7 mouse cellular contexts compared by ENCODE assay signal in the genomic region with DNA sequence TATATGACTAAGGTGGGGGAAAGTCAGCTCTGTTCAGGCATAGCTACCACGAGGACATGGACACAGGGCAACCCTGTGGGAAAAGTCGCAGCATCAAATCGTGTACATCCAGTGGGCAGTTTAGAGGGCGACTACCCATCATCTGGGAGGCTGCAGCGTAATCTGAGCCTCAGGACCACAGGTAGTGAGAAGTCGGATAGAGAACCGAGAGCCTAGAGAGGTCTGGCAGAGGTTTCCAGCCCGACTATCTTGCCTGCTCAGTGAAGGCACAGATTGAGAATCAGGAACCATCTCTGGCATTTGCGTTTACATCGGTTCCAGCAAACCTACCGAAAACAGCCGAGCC. TPM values are rescaled to one million over a fixed set of nuclear protein-coding genes. Genes with fewer than 3 reads are reported as not detected.
DNase-seq lines count a peak whose midpoint lies in the region; ATAC-seq and TF ChIP-seq lines count a peak whose summit lies in the region.

No protein-coding gene starts in this region.

- peaks cover 8% of the 10 kb centered on the region for H3K36me3 ChIP-seq in neural tube, embryonic 11.5 days (ENCODE audit: control insufficient read depth, insufficient read depth, low read length)
- H3K36me3 ChIP-seq in limb, embryonic 14.5 days (ENCODE audit: control insufficient read depth, insufficient read depth, low read length) = peaks cover 53% of the 10 kb centered on the region
- peaks cover 25% of the 10 kb centered on the region for H3K36me3 ChIP-seq in stomach, embryonic 15.5 days

- peak; percentile 7; the same call in 1 of the 2 replicates for ATAC-seq in neural tube, embryonic 11.5 days (ENCODE audit: insufficient read depth, low FRiP score, low TSS enrichment)
- ATAC-seq in erythroid progenitor cell, adult 5-6 weeks (replicated peaks; ENCODE audit: low FRiP score, poor library complexity, severe bottlenecking) = peak; percentile 4; the same call in 1 of the 2 replicates
- ATAC-seq in limb, embryonic 14.5 days (ENCODE audit: low FRiP score, low read depth) = peak; percentile 16; the same call in 1 of the 2 replicates
- peak; percentile 25 for ATAC-seq in stomach, embryonic 15.5 days (ENCODE audit: insufficient read depth, low FRiP score, low read depth)

- peak overlapping the region; percentile 78; the same call in 1 of the 2 replicates for H3K27ac ChIP-seq in neural tube, embryonic 11.5 days (ENCODE audit: low read depth, low read length)
- peak overlapping the region; percentile 86; the same call in 1 of the 2 replicates for H3K27ac ChIP-seq in limb, embryonic 14.5 days (replicated peaks; ENCODE audit: low read depth, low read length)
- peak overlapping the region; percentile 94 for H3K27ac ChIP-seq in stomach, embryonic 15.5 days

- WGBS in neural tube, embryonic 11.5 days = 2% methylated on average over 12 of the region's 12 CpGs
- under 1% methylated on average over 12 of the region's 12 CpGs for WGBS in limb, embryonic 14.5 days
- under 1% methylated on average over 12 of the region's 12 CpGs for WGBS in stomach, embryonic 15.5 days

- no peaks in the 10 kb centered on the region for H3K9me3 ChIP-seq in neural tube, embryonic 11.5 days (ENCODE audit: control insufficient read depth, low read length)
- H3K9me3 ChIP-seq in limb, embryonic 14.5 days (ENCODE audit: control insufficient read depth, low read length) = no peaks in the 10 kb centered on the region
- H3K9me3 ChIP-seq in stomach, embryonic 15.5 days = no peaks in the 10 kb centered on the region

- H3K27me3 ChIP-seq in neural tube, embryonic 11.5 days (ENCODE audit: control insufficient read depth, insufficient read depth, low read length) = no peaks in the 10 kb centered on the region
- H3K27me3 ChIP-seq in limb, embryonic 14.5 days (ENCODE audit: control insufficient read depth, insufficient read depth, low read length) = no peaks in the 10 kb centered on the region
- no peaks in the 10 kb centered on the region for H3K27me3 ChIP-seq in stomach, embryonic 15.5 days (replicated peaks)

- DNase-seq in neural tube, embryonic 11.5 days (ENCODE audit: low spot score) = no peak
- no peak for DNase-seq in neural tube, embryonic 10.5 days (ENCODE audit: extremely low spot score, low spot score)
- DNase-seq in limb, embryonic 14.5 days (ENCODE audit: low spot score) = no peak
- no peak for DNase-seq in thymus, postnatal 36 days
- no peak for DNase-seq in frontal cortex, postnatal 10 days (ENCODE audit: low spot score in 2 of 2)

- H3K9ac ChIP-seq in neural tube, embryonic 11.5 days (ENCODE audit: low read length) = peak overlapping the region; percentile 69
- H3K9ac ChIP-seq in limb, embryonic 14.5 days (ENCODE audit: low read depth, low read length, severe bottlenecking) = peak overlapping the region; percentile 63
- peak overlapping the region; percentile 53; the same call in 1 of the 2 replicates for H3K9ac ChIP-seq in stomach, embryonic 15.5 days

- H3K4me1 ChIP-seq in neural tube, embryonic 11.5 days (ENCODE audit: control insufficient read depth, insufficient read depth, low read length) = peaks cover 4% of the 10 kb centered on the region; the same call in 1 of the 2 replicates
- H3K4me1 ChIP-seq in limb, embryonic 14.5 days (ENCODE audit: control insufficient read depth, insufficient read depth, low read length) = no peaks in the 10 kb centered on the region; the same call in 1 of the 2 replicates
- H3K4me1 ChIP-seq in stomach, embryonic 15.5 days = peaks cover 7% of the 10 kb centered on the region

- 0 out of 2 replicates have a peak, but pooled peaks have one; percentile 43 for TF ChIP-seq POLR2A in limb, embryonic 14.5 days (IDR thresholded peaks at IDR 0.05; ENCODE audit: borderline replicate concordance, extremely low read depth, insufficient read depth, insufficient read length)

- H3K4me3 ChIP-seq in neural tube, embryonic 11.5 days (ENCODE audit: low read depth, low read length) = peak overlapping the region; percentile 56
- H3K4me3 ChIP-seq in limb, embryonic 14.5 days (replicated peaks; ENCODE audit: low read length) = peak overlapping the region; percentile 59
- H3K4me3 ChIP-seq in stomach, embryonic 15.5 days (replicated peaks) = peak overlapping the region; percentile 70

- H3K4me2 ChIP-seq in neural tube, embryonic 11.5 days (ENCODE audit: low read depth) = peak overlapping the region; percentile 85
- peak overlapping the region; percentile 81 for H3K4me2 ChIP-seq in limb, embryonic 14.5 days (replicated peaks; ENCODE audit: low read depth, low read length, severe bottlenecking)
- peak overlapping the region; percentile 85 for H3K4me2 ChIP-seq in stomach, embryonic 15.5 days

RNA-seq across cellular contexts. Expression of a gene that starts 0.3 kb away (rescaled TPM):
- polyA plus RNA-seq in neural tube, embryonic 11.5 days (2014; fragmentation: Nextera tagmentation; extraction: Ambion mirVana) = 109 and 128 TPM in 2 replicates
- 17.7 and 19.3 TPM in 2 replicates for total RNA-seq in erythroid progenitor cell, adult 5-6 weeks (2015; ENCODE audit: low replicate concordance)
- 3.9 and 10.7 TPM in 2 replicates for total RNA-seq in erythroid progenitor cell, adult 5-6 weeks (2017; ENCODE audit: low replicate concordance)
- polyA plus RNA-seq in limb, embryonic 14.5 days (2012; rRNA removed) = 139 and 189 TPM in 2 replicates
- polyA plus RNA-seq in limb, embryonic 14.5 days (2014; fragmentation: Nextera tagmentation; extraction: Ambion mirVana) = 159 and 163 TPM in 2 replicates
- polyA plus RNA-seq in stomach, embryonic 15.5 days (2015; fragmentation: Nextera tagmentation; extraction: Ambion mirVana) = 115 and 118 TPM in 2 replicates

RNA-seq across cellular contexts. Expression of a gene that starts 9.8 kb away (rescaled TPM):
- 195 and 208 TPM in 2 replicates for polyA plus RNA-seq in neural tube, embryonic 11.5 days (2014; fragmentation: Nextera tagmentation; extraction: Ambion mirVana)
- total RNA-seq in erythroid progenitor cell, adult 5-6 weeks (2015; ENCODE audit: low replicate concordance) = 67.8 and 71.7 TPM in 2 replicates
- total RNA-seq in erythroid progenitor cell, adult 5-6 weeks (2017; ENCODE audit: low replicate concordance) = 51.1 and 55.3 TPM in 2 replicates
- polyA plus RNA-seq in limb, embryonic 14.5 days (2012; rRNA removed) = 150 and 252 TPM in 2 replicates
- 186 and 199 TPM in 2 replicates for polyA plus RNA-seq in limb, embryonic 14.5 days (2014; fragmentation: Nextera tagmentation; extraction: Ambion mirVana)
- polyA plus RNA-seq in stomach, embryonic 15.5 days (2015; fragmentation: Nextera tagmentation; extraction: Ambion mirVana) = 181 and 193 TPM in 2 replicates

RNA-seq across cellular contexts. Expression of a gene that starts 34.1 kb away (rescaled TPM):
- 34.8 and 35.0 TPM in 2 replicates for polyA plus RNA-seq in neural tube, embryonic 11.5 days (2014; fragmentation: Nextera tagmentation; extraction: Ambion mirVana)
- total RNA-seq in erythroid progenitor cell, adult 5-6 weeks (2015; ENCODE audit: low replicate concordance) = 6.3 and 14.4 TPM in 2 replicates
- 18.5 and 19.1 TPM in 2 replicates for total RNA-seq in erythroid progenitor cell, adult 5-6 weeks (2017; ENCODE audit: low replicate concordance)
- 25.4 and 29.2 TPM in 2 replicates for polyA plus RNA-seq in limb, embryonic 14.5 days (2012; rRNA removed)
- 27.5 and 32.7 TPM in 2 replicates for polyA plus RNA-seq in limb, embryonic 14.5 days (2014; fragmentation: Nextera tagmentation; extraction: Ambion mirVana)
- 58.7 and 62.0 TPM in 2 replicates for polyA plus RNA-seq in stomach, embryonic 15.5 days (2015; fragmentation: Nextera tagmentation; extraction: Ambion mirVana)
